Comparison of ENCODE assay signal across 12 mouse cellular contexts in genomic region chr12:80861916-80862315, GRCm38 (mm10).
DNase-seq lines count a peak whose midpoint lies in the region; ATAC-seq and TF ChIP-seq lines count a peak whose summit lies in the region.
"Had no signal": no experiment of that assay in that cellular context is flagged by ENCODE, and none has a peak within 500 bp of the region (broad histone marks: within the 10 kb centered on the region; RNA-seq: fewer than 3 reads in every experiment).

No protein-coding gene starts in this region.

- TF ChIP-seq CTCF in gastrocnemius, adult 2 months (IDR thresholded peaks at IDR 0.05) = no peak
- TF ChIP-seq CTCF in forebrain, postnatal 0 days (IDR thresholded peaks at IDR 0.05; ENCODE audit: low read depth) = no peak

- H3K4me3 ChIP-seq in gastrocnemius, adult 2 months = no peak overlapping the region
- no peak overlapping the region for H3K4me3 ChIP-seq in forebrain, postnatal 0 days (ENCODE audit: low read depth, low read length)
- H3K4me3 ChIP-seq: embryonic facial prominence, embryonic 10.5 days; lung, embryonic 15.5 days had no signal

- peak; percentile 62 for ATAC-seq in forebrain, postnatal 0 days

- no peaks in the 10 kb centered on the region for H3K27me3 ChIP-seq in forebrain, postnatal 0 days (ENCODE audit: insufficient read depth, low read length)
- H3K27me3 ChIP-seq: lung, embryonic 15.5 days had no signal

- WGBS in forebrain, postnatal 0 days = 11% methylated on average over 1 of the region's 1 CpGs

- no peaks in the 10 kb centered on the region; the same call in 1 of the 2 replicates for H3K36me3 ChIP-seq in forebrain, postnatal 0 days (ENCODE audit: insufficient read depth)
- H3K36me3 ChIP-seq: embryonic facial prominence, embryonic 10.5 days; lung, embryonic 15.5 days had no signal

- intact Hi-C loops in gastrocnemius, adult 2 months (cut with DNase I) = no loop called here

- no peaks in the 10 kb centered on the region for H3K9me3 ChIP-seq in forebrain, postnatal 0 days (ENCODE audit: low read length)
- H3K9me3 ChIP-seq: embryonic facial prominence, embryonic 10.5 days; lung, embryonic 15.5 days had no signal

- H3K4me1 ChIP-seq in forebrain, postnatal 0 days (ENCODE audit: insufficient read depth) = 0 out of 2 replicates have a peak, but pooled peaks cover 5% of the 10 kb centered on the region

- DNase-seq in gastrocnemius, adult 2 months = no peak
- no peak for DNase-seq in gastrocnemius, postnatal 10 days
- peak; percentile 39 to 44 for DNase-seq in left cerebral cortex, adult 18-20 months (ENCODE audit: low spot score in 2 of 2)
- DNase-seq in left cerebral cortex, adult 11 months (ENCODE audit: low spot score) = no peak
- DNase-seq in cerebellum, adult 8-10 months = peak; percentile 74
- no peak for DNase-seq in forebrain, postnatal 0 days
- no peak for DNase-seq in testis, postnatal 10 days (ENCODE audit: low spot score)
- no peak for DNase-seq in spleen, postnatal 14 days (ENCODE audit: low spot score in 2 of 2)
- DNase-seq: adrenal gland, postnatal 10 days; left cerebral cortex, postnatal 4 days had no signal

- peak overlapping the region; percentile 0; the same call in 1 of the 2 replicates for H3K27ac ChIP-seq in gastrocnemius, adult 2 months
- 0 out of 2 replicates have a peak overlapping the region, but pooled peaks have one; percentile 11 for H3K27ac ChIP-seq in forebrain, postnatal 0 days (ENCODE audit: low read depth, low read length)
- H3K27ac ChIP-seq: embryonic facial prominence, embryonic 10.5 days; lung, embryonic 15.5 days had no signal

- no peak overlapping the region for H3K9ac ChIP-seq in forebrain, postnatal 0 days
- H3K9ac ChIP-seq: lung, embryonic 15.5 days had no signal

- no peak overlapping the region for H3K4me2 ChIP-seq in forebrain, postnatal 0 days (ENCODE audit: low read depth)
- H3K4me2 ChIP-seq: lung, embryonic 15.5 days had no signal

Comparison
In these comparisons a context has a peak if more than half of its experiments do, and no peak if none do; other contexts are left out.
1. DNase-seq: peak in left cerebral cortex, adult 18-20 months (2 of 2) and cerebellum, adult 8-10 months (single experiment); none in gastrocnemius, adult 2 months (single experiment), gastrocnemius, postnatal 10 days (single experiment), left cerebral cortex, adult 11 months (single experiment), forebrain, postnatal 0 days (single experiment), testis, postnatal 10 days (single experiment) and spleen, postnatal 14 days (0 of 2).